Mouse (Mus musculus) C2C12 (cell line): ENCODE results near the gene Fbxw4.

Experiments used
- CEBPB ChIP-seq: IDR thresholded peaks from one replicate; pipeline ENCODE4 v1.6.1; 2011; ENCODE audit warnings: low read depth, mild to moderate bottlenecking, control low read depth, moderate library complexity
- CTCF ChIP-seq: IDR thresholded peaks from one replicate; pipeline ENCODE4 v1.5.1; 2011; ENCODE audit not compliant: control insufficient read depth, insufficient read depth, insufficient read length
- FOSL1 ChIP-seq: IDR thresholded peaks from one replicate; pipeline ENCODE4 v1.8.0; 2011; ENCODE audit warnings: mild to moderate bottlenecking, low read length; ENCODE audit not compliant: poor library complexity, insufficient read depth, severe bottlenecking
- MAX ChIP-seq: IDR thresholded peaks from one replicate; pipeline ENCODE4 v1.6.1; 2011; ENCODE audit warnings: mild to moderate bottlenecking, control low read depth
- MYOD1 ChIP-seq: IDR thresholded peaks from one replicate; pipeline ENCODE4 v1.6.1; 2011; ENCODE audit warnings: low read depth; ENCODE audit not compliant: control insufficient read depth, insufficient read length
- MYOG ChIP-seq: IDR thresholded peaks from one replicate; pipeline ENCODE4 v1.6.1; 2011; ENCODE audit not compliant: control insufficient read depth, insufficient read length; ENCODE audit errors: extremely low read depth
- USF1 ChIP-seq: IDR thresholded peaks from one replicate; pipeline ENCODE4 v1.6.1; 2011; ENCODE audit warnings: low read depth, mild to moderate bottlenecking, control low read depth, moderate library complexity

DNA sequence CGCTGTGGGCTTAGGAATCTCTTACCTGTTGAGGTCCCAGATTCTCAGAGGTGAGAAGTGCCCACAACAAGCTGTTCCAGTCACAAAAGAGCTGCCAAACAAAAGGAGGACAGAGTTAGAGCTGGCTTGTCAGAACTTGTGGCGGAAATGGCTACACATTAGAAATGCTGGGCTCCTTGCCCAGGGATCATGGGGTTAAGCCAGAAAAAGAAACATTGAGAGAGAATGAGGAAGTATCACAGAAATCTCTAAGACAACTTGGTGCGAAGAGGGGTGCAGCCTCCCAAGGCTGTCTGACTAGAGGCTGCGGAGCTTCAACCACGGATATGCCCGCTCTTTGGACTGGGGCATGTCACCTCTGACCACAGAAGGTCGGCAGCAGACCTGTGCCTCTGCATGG, 68.4 kb downstream of the Fbxw4 start:
- no peak for TF ChIP-seq CTCF
- TF ChIP-seq MYOD1 = no peak
- TF ChIP-seq MAX = no peak
- no peak for TF ChIP-seq USF1
- no peak for TF ChIP-seq MYOG
- TF ChIP-seq FOSL1 = no peak
- TF ChIP-seq CEBPB = no peak
